Mouse (Mus musculus) spleen, embryonic (tissue): ENCODE results near the gene Trim80.
"Not testable (repeated sequence)": the region's sequence is repeated elsewhere in the genome, so short reads cannot be mapped to it uniquely, and the experiment has no call there.

Source experiments
- CTCF ChIA-PET: fragments of 350-600 bp; sonication (Branson Sonifier 250); formaldehyde crosslinking; loops from one replicate; lab custom pipeline; 2022; lab: Charles Lee

The Trim80 gene

GRCm38 (mm10) chr11:115427482-115428331 lies 12.6 kb upstream of the Trim80 start:
- CTCF ChIA-PET: no interaction called here

- CTCF ChIA-PET: no interaction called here
Observed at GRCm38 (mm10) chr11:115429307-115429706, 11.0 kb upstream of the Trim80 start.

GRCm38 (mm10) chr11:115430561-115430960 lies 9.8 kb upstream of the Trim80 start:
- CTCF ChIA-PET: no interaction called here

- CTCF ChIA-PET: no interaction called here
Observed at GRCm38 (mm10) chr11:115432814-115433213, 7.5 kb upstream of the Trim80 start.

- CTCF ChIA-PET: no interaction called here
Observed at GRCm38 (mm10) chr11:115433342-115433741, 7.0 kb upstream of the Trim80 start.

- CTCF ChIA-PET: no interaction called here
Observed at GRCm38 (mm10) chr11:115435596-115436337, 4.6 kb upstream of the Trim80 start.

- CTCF ChIA-PET: no interaction called here
Observed at GRCm38 (mm10) chr11:115437571-115438122, 2.7 kb upstream of the Trim80 start.

- CTCF ChIA-PET: interaction anchor here (0.7 kb wide), 1 partner anchor 404 kb away, joined by 3 read pairs; no protein-coding TSS in a partner anchor
Observed at GRCm38 (mm10) chr11:115439326-115439725, 1.0 kb upstream of the Trim80 start.

- CTCF ChIA-PET: no interaction called here
Observed at GRCm38 (mm10) chr11:115441417-115441816, 1.1 kb downstream of the Trim80 start.

GRCm38 (mm10) chr11:115446906-115447305 lies 6.6 kb downstream of the Trim80 start:
- CTCF ChIA-PET: no interaction called here

- CTCF ChIA-PET: no interaction called here
Observed at GRCm38 (mm10) chr11:115447321-115447885, 7.1 kb downstream of the Trim80 start.

- CTCF ChIA-PET: interaction anchor here (0.7 kb wide), 1 partner anchor 1538 kb away, joined by 3 read pairs; no protein-coding TSS in a partner anchor
Observed at GRCm38 (mm10) chr11:115448075-115448474, 7.7 kb downstream of the Trim80 start.

GRCm38 (mm10) chr11:115448998-115449397 lies 8.7 kb downstream of the Trim80 start:
- CTCF ChIA-PET: no interaction called here

- CTCF ChIA-PET: no interaction called here
Observed at GRCm38 (mm10) chr11:115450176-115450575, 9.8 kb downstream of the Trim80 start.

GRCm38 (mm10) chr11:115451781-115452241 lies 11.5 kb downstream of the Trim80 start:
- CTCF ChIA-PET: interaction anchor here (0.6 kb wide), 1 partner anchor 20 kb away, joined by 4 read pairs; no protein-coding TSS in a partner anchor

- CTCF ChIA-PET: interaction anchor here (0.6 kb wide), 1 partner anchor 19 kb away, joined by 4 read pairs; no protein-coding TSS in a partner anchor
Observed at GRCm38 (mm10) chr11:115452281-115452860, 12.0 kb downstream of the Trim80 start.

GRCm38 (mm10) chr11:115453306-115453705 lies 13.0 kb downstream of the Trim80 start:
- CTCF ChIA-PET: no interaction called here

GRCm38 (mm10) chr11:115454822-115455221 lies 14.5 kb downstream of the Trim80 start:
- CTCF ChIA-PET: not testable (repeated sequence)

GRCm38 (mm10) chr11:115455619-115456018 lies 15.3 kb downstream of the Trim80 start:
- CTCF ChIA-PET: no interaction called here

- CTCF ChIA-PET: no interaction called here
Observed at GRCm38 (mm10) chr11:115456182-115456581, 15.8 kb downstream of the Trim80 start.

GRCm38 (mm10) chr11:115457405-115457804 lies 17.1 kb downstream of the Trim80 start:
- CTCF ChIA-PET: no interaction called here
